Mouse (Mus musculus): ENCODE measurements at regions not wholly inside any gene's neighbourhood (a gene's known extent, or its start where the extent isn't known, plus 50 kb on each side); places are given as distances from the start of the nearest gene placed in this dataset.

DNA sequence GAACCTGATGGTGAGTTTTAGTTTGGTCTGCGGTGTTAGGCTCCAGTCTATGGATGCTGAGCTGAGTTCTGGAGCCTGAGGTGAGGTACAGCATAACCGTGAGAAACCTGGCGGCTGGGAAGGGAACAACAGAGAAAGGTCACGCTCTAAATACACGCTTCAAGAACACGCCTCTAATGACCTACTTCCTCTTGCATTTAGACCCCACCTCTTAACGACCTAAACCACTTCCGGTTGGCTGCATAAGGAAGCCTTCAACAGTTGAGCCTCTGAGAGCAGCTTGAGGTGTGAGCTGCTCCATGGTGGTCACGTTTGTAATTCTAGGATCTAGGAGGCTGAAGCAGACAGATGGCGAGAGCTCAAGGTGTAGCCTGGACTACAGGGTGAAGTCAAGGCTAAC lies 175.8 kb downstream of the Zfp365 start:
- TF ChIP-seq CTCF (IDR thresholded peaks at IDR 0.05; ENCODE audit: low read depth): no peak
- TF ChIP-seq EP300 (IDR thresholded peaks at IDR 0.05; ENCODE audit: low read depth): no peak

Data from heart, postnatal 0 days (tissue).